Mouse (Mus musculus) forebrain, embryonic 14.5 days (tissue): ENCODE results near the gene Mcam. TPM values are rescaled to one million over a fixed set of nuclear protein-coding genes. Genes with fewer than 3 reads are reported as not detected.

Source experiments
- ATAC-seq: fragments of 200-750 bp; cut with Nextera tagmentation; 2 replicates; pipeline ENCODE4 v1.8.0; 2017; ENCODE audit warnings: mild to moderate bottlenecking, moderate library complexity
- DNase-seq: peaks from one replicate; pipeline ENCODE4 v3.0.0-alpha.2; 2015; ENCODE audit warnings: low spot score
- H3K27ac ChIP-seq: fragments of 300-500 bp; sonication (generic); 2 replicates; pipeline ENCODE4 v1.5.1; 2014; ENCODE audit warnings: low read depth, mild to moderate bottlenecking, control low read depth, low read length, moderate library complexity
- H3K27me3 ChIP-seq: fragments of 300-500 bp; sonication (generic); replicated peaks from 2 replicates; pipeline ENCODE4 v1.6.1; 2014; ENCODE audit warnings: low read length, control low read depth, mixed read lengths; ENCODE audit not compliant: control insufficient read depth, insufficient read depth
- H3K36me3 ChIP-seq: fragments of 300-500 bp; sonication (generic); 2 replicates; pipeline ENCODE4 v1.6.1; 2014; ENCODE audit warnings: low read length, control low read depth; ENCODE audit not compliant: control insufficient read depth, insufficient read depth
- H3K4me1 ChIP-seq: fragments of 300-500 bp; sonication (generic); 2 replicates; pipeline ENCODE4 v1.6.1; 2014; ENCODE audit warnings: antibody characterized with exemption, low read length, control low read depth; ENCODE audit not compliant: control insufficient read depth, insufficient read depth
- H3K4me2 ChIP-seq: fragments of 300-500 bp; sonication (generic); 2 replicates; pipeline ENCODE4 v1.6.1; 2014; ENCODE audit warnings: mild to moderate bottlenecking, control low read depth, low read length
- H3K4me3 ChIP-seq: fragments of 300-500 bp; sonication (generic); 2 replicates; pipeline ENCODE4 v1.5.1; 2014; ENCODE audit warnings: low read depth, low read length, control low read depth
- H3K9ac ChIP-seq: fragments of 300-500 bp; sonication (generic); 2 replicates; pipeline ENCODE4 v1.6.1; 2014; ENCODE audit warnings: mild to moderate bottlenecking, low read length, control low read depth, moderate library complexity
- H3K9me3 ChIP-seq: fragments of 300-500 bp; sonication (generic); replicated peaks from 2 replicates; pipeline ENCODE4 v1.6.1; 2016; ENCODE audit warnings: low read length, control low read depth, mixed read lengths; ENCODE audit not compliant: control insufficient read depth
- WGBS: fragments of 180-500 bp; shearing (Covaris S2); extraction: QIAGEN DNeasy Blood & Tissue Kit; methylation state at CpG from one replicate; pipeline ENCODE4 v1.1.7; 2014; 5-methylcytosine and 5-hydroxymethylcytosine counted together
- polyA plus RNA-seq: library from polyadenylated mRNA; unstranded; fragments of >200 nt; fragmentation: Nextera tagmentation; extraction: Ambion mirVana; gene quantifications from 2 replicates; pipeline ENCODE4 v1.2.1, GENCODE M21; 2014

The Mcam gene
- polyA plus RNA-seq, result 13.2 and 14.1 TPM in 2 replicates

DNA sequence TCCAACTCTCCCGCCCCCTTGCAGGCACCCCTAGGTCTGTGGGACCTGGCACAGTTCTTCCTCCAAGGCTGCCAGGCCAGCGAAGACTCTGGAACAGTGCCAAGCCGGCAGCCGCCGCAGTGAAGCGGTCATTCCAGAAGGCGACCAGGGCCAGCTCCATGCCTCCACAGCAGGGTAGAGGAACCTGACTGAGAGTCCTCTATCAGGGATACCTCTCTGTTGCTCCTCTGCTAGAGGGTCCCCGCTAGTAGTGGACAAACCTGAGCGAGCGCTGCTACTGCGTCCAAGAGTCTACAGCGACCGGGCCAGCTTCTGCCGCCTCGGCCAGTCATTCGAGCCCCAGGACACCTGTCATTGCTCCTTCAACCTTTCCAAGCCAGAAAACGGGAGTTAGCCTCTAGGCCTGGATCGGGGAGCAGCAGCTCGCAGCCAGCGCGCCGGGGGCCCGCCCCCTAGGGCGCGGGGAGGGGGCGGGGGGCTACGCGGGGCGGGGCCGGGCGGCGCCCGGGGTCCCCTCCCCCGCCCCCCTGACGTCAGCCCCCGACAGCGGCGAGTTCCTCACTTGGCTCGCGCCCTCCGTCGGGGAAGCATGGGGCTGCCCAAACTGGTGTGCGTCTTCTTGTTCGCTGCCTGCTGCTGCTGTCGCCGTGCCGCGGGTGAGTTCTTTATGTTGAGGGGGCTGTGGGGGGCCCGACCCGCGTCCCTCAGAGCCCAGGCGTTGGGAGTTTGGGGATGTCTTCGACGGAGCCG, at the start of gene Mcam:
TSS of gene Mcam (plus strand) at position 369 of the 750 bp plus-strand sequence.
- H3K36me3 ChIP-seq, result 0 out of 2 replicates have a peak, but pooled peaks cover under 1% of the 10 kb centered on the region
- H3K4me1 ChIP-seq, result peaks cover 34% of the 10 kb centered on the region

DNA sequence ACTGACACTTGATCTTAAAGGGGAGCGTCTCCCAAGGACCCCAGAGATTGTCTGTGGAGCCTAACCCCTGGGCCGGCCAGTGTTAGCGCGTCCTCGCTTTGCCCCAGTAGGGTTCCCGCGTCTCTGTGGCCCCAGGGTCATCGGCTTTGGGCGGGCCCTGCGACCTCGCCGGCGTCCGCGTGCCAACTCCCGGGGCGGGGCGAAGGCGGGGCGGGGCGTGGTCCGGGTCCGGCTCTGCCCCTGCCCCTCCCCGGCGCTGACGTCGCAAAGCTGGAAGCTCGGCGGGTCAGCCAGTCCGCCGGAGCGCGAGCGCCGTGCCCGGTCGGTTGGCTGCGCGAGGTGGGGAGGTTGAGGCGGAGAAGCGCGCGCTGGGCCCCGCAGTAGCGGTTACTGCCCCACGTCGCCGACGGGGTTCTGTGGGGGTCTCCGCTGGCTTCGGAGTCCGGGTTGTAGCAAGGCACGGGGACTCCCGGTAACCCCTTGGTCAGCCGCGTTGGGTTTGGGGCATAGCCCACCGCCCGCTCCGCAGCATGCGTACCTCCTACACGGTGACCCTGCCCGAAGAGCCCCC, 49.5 kb upstream of the Mcam start:
- DNase-seq (peak; percentile 74), ATAC-seq (peak; percentile 69)
- Histone ChIP-seq H3K27me3 (peaks cover 11% of the 10 kb centered on the region; the same call in 1 of the 2 replicates), H3K27ac (no peak overlapping the region), H3K9ac (peak overlapping the region; percentile 74), H3K36me3 (no peaks in the 10 kb centered on the region), H3K4me2 (peak overlapping the region; percentile 97), H3K9me3 (no peaks in the 10 kb centered on the region), H3K4me3 (peak overlapping the region; percentile 53), H3K4me1 (peaks cover 21% of the 10 kb centered on the region)
- WGBS, result under 1% methylated on average over 49 of the region's 62 CpGs

More for the DNA sequence above, at the start of gene Mcam:
- Histone ChIP-seq H3K27ac (peak within 1 kb of the TSS; percentile 60; the same call in 1 of the 2 replicates), H3K4me3 (peak within 1 kb of the TSS; percentile 45), H3K4me2 (peak within 1 kb of the TSS; percentile 88), H3K27me3 (peaks cover 14% of the 10 kb centered on the region; the same call in 1 of the 2 replicates), H3K9ac (peak within 1 kb of the TSS; percentile 65), H3K9me3 (no peaks in the 10 kb centered on the region)
- ATAC-seq, result peak; percentile 56
- peak; percentile 70 for DNase-seq
- WGBS, result under 1% methylated on average over 40 of the region's 55 CpGs

DNA sequence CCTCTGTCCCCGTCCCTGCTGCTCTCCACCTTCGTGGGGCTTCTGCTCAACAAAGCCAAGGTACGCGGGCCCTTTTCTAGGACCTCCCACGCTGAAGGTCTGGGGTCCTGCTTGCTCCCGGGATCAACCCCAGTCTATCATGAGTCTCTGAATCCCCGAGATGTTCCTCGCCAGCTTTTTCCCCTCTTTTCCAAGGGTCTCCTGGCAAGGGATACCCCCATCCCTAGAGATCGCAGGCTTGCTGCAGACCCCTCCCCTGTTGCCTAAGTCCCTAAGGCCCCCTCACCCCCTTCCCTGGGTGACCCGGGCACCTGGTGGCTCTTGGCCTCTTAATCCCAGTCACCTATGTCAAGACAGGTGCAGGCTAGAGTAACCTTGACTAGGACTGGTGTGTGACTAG, 49.0 kb upstream of the Mcam start:
- 2% methylated on average over 10 of the region's 10 CpGs for whole genome bisulfite sequencing
- ATAC-seq, result no peak
- H3K27me3 ChIP-seq, result peaks cover 11% of the 10 kb centered on the region; the same call in 1 of the 2 replicates

DNA sequence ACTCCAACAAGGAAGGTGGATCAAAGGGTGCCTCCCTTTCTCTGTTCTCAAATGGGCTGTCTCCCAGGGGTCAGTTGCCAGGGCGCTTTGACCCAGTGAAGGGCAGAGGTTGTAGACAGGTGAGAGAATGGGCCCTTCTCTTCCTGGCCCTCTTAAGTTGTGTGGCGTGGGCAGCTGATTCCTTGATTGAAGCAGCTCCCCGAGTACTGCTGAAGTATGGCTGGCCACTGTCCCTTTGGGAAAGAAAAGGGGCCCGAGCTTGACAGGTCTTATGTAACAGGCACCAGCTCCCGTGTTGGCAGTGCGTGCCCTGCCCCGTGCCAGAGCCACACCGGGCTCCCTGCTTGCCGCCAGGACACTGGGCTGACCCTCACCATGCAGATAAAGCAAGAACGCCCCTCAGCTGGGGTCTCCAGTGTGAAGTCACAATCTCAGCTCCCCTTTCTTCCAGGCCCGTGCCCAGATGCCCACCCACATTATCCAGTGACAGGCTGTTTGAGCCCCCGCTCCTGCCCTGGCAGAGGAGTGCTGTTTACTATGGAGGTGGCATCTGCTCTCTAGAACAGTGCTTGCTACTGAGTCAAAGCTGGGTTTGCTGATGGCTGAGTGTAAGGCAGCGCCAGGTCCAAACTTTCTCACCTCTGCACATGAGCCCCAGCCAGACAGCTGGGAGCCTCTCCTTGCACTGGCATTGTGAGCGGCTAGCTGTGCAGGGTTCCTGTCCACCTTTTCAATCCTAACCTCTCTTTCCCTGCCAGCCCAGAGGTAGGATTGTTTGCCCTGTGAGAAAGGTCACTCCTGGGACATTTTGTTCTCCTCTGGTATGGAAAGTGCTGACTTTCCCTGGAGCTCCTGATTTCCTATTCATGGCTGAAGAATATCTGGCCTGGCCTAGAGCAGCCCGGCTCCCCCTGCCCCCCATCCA, 48.3 kb upstream of the Mcam start:
- Histone ChIP-seq H3K9me3 (no peaks in the 10 kb centered on the region), H3K4me1 (peaks cover 21% of the 10 kb centered on the region), H3K27me3 (peaks cover 11% of the 10 kb centered on the region; the same call in 1 of the 2 replicates), H3K9ac (no peak overlapping the region), H3K4me2 (peak overlapping the region; percentile 97; the same call in 1 of the 2 replicates), H3K27ac (no peak overlapping the region), H3K4me3 (0 out of 2 replicates have a peak overlapping the region, but pooled peaks have one; percentile 53), H3K36me3 (no peaks in the 10 kb centered on the region)
- DNase-seq (no peak), ATAC-seq (no peak)
- 69% methylated on average over 15 of the region's 15 CpGs for WGBS

More for the DNA sequence above, 49.0 kb upstream of the Mcam start:
- DNase-seq, result no peak
- no peak overlapping the region for H3K27ac ChIP-seq
- H3K4me2 ChIP-seq, result peak overlapping the region; percentile 97
- H3K4me1 ChIP-seq, result peaks cover 21% of the 10 kb centered on the region
- no peaks in the 10 kb centered on the region for H3K9me3 ChIP-seq
- peak overlapping the region; percentile 74 for H3K9ac ChIP-seq
- H3K4me3 ChIP-seq, result peak overlapping the region; percentile 53
- no peaks in the 10 kb centered on the region for H3K36me3 ChIP-seq

DNA sequence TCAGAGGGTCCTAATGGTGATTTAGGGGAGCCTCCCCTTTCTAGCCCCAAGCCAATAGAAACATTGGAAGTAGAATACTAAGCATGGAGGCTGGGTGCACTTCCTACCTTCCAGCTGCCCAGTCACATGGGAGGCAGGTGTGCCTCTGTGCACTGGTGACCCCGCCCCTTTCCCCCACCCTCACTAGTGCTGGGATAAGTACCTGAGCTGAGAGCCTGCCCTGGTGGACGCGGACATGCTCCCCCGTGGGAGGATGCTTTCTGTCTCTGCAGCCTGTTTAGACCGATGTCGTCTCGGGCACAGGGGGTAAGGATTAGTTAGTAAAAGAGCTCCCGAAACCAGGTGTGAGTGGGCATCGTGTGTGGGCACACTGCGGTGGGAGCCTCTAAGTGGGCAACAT, 47.3 kb upstream of the Mcam start:
- Histone ChIP-seq H3K27ac (no peak overlapping the region), H3K4me3 (no peak overlapping the region), H3K4me1 (peaks cover 18% of the 10 kb centered on the region), H3K36me3 (no peaks in the 10 kb centered on the region), H3K9me3 (no peaks in the 10 kb centered on the region), H3K9ac (no peak overlapping the region), H3K27me3 (peaks cover 11% of the 10 kb centered on the region; the same call in 1 of the 2 replicates), H3K4me2 (no peak overlapping the region)
- WGBS, result 47% methylated on average over 10 of the region's 10 CpGs
- ATAC-seq (no peak), DNase-seq (no peak)

DNA sequence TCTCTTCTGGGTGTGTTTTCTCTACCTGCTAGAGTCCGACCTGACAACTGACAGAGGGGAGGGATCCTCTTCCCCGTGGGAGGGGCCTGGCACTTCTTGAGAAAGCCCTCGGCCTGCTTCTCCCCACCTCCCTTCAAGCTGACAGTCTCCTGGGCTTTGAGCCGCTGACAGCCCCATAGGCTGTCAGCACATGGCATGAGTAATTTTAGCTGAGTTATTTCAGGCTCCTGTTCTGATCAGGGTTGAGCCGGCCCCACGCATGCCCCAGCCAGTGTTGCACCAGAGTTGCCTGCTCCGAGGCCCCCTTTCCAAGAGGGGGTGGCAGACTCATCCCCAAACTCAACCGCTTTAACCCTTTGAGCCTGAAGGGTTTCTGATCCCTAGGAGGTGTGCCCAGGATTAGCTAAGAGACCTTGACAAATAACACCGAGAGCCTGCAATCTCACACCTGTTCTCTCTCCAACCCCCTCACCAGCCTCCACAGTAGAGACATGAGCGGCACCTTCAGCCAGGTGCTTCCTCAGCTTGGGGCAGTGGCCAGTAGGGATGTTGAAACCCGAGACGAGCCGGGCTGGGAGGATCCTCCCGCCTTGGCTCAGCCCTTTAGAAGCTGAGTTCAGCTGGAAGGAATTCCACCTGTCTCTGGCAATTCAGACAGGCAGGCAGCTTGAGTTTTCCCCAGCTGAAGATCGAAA, 46.4 kb upstream of the Mcam start:
- DNase-seq (no peak), ATAC-seq (no peak)
- no peaks in the 10 kb centered on the region for H3K36me3 ChIP-seq
- peaks cover 18% of the 10 kb centered on the region for H3K4me1 ChIP-seq
- WGBS, result 15% methylated on average over 15 of the region's 15 CpGs
- no peak overlapping the region for H3K27ac ChIP-seq
- H3K9me3 ChIP-seq, result no peaks in the 10 kb centered on the region
- H3K9ac ChIP-seq, result 0 out of 2 replicates have a peak overlapping the region, but pooled peaks have one; percentile 17
- H3K27me3 ChIP-seq, result peaks cover 11% of the 10 kb centered on the region; the same call in 1 of the 2 replicates
- no peak overlapping the region for H3K4me2 ChIP-seq
- H3K4me3 ChIP-seq, result no peak overlapping the region

DNA sequence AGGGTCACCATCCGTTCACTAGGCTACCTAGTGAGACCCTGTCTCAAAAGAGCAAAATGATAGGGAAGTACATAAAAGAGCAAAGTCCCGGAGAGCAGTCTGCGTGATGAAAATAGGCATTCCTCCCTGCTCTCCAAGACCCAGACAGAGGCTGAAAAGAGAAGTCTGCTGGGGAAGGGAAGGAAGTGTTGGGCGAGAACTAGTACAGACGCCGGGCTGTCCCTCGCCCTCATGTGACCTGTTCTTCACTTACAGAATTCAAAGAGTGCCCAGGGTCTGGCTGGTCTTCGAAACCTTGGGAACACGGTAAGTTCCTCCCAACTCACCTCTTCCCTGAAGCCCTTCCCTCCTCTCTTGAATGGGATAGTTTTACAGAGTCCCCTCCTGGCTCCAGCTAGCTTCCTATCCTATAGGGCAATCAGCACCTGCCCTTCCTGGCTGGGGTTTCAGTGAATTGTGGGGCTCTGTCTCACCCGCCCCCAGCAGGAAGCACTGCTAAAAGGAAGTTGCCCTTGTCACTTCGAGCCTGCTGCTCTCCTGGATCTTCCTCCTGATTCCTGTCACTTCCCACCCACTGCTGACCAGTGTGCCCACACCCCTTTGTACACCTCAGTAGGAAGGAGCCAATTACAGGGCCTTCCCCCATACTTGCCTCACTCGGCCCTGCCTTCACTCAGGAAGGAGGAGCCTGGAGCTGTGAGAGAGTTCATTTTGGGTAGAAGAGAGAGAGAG, 45.2 kb upstream of the Mcam start:
- 76% methylated on average over 12 of the region's 12 CpGs for WGBS
- H3K36me3 ChIP-seq, result no peaks in the 10 kb centered on the region; the same call in 1 of the 2 replicates
- H3K9me3 ChIP-seq, result no peaks in the 10 kb centered on the region
- no peak overlapping the region for H3K4me3 ChIP-seq
- no peak for DNase-seq
- H3K27me3 ChIP-seq, result peaks cover 8% of the 10 kb centered on the region; the same call in 1 of the 2 replicates
- H3K9ac ChIP-seq, result no peak overlapping the region
- H3K4me1 ChIP-seq, result peaks cover 14% of the 10 kb centered on the region
- H3K27ac ChIP-seq, result no peak overlapping the region
- no peak overlapping the region for H3K4me2 ChIP-seq
- ATAC-seq, result no peak
